In the genomic region with DNA sequence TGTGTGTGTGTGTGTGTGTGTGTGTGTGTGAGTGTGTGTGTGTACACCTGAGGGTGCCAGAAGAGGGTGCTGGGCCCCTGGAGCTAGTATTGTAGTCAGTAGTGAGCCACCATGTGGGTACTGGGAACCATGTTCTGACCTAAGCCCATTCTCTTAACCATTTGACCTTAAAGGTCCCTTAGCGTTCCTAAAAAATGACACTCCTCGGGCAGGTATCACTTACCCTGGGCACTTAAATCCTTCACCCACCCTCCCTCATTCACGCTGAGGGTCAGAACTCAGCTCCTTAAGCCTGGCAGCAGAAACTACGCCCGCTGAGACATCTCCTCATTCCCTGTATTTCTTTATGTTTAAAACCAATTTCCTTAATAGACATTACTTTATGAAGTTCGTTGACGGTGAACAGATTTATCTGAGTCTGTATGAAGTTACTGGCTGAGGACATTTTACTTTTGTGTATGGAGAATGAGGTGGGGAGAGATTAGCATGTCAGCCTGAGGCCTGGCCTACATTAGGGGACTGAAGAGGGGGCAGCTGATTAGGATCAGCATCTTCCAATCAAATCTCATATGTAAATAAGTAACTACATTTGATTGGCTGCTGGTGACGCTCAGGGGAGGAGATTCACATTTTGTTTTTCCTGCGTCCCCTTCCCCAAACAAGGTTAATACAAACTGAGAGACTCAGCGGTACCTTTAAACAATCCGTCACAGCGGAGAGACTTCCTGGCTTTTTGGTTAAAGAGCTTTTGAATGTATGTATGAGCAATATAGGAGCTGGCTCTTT, we compare ENCODE assay signal across 9 mouse cellular contexts.
DNase-seq lines count a peak whose midpoint lies in the region; ATAC-seq lines count a peak whose summit lies in the region.
"Had no signal": no experiment of that assay in that cellular context is flagged by ENCODE, and none has a peak within 500 bp of the region (broad histone marks: within the 10 kb centered on the region; RNA-seq: fewer than 3 reads in every experiment).

No protein-coding gene starts in this region.

- no peaks in the 10 kb centered on the region for H3K9me3 ChIP-seq in hindbrain, embryonic 10.5 days

- WGBS in hindbrain, embryonic 10.5 days: 49% methylated on average over 12 of the region's 12 CpGs

- ATAC-seq in inflammation-experienced regulatory T-cells, adult 6 months: no peak

- H3K27ac ChIP-seq in hindbrain, embryonic 10.5 days: no peak overlapping the region

- H3K36me3 ChIP-seq in hindbrain, embryonic 10.5 days: no peaks in the 10 kb centered on the region

- peak; percentile 19 for DNase-seq in testis, postnatal 14 days (ENCODE audit: low spot score)
- no peak for DNase-seq in testis, postnatal 10 days (ENCODE audit: low spot score)
- DNase-seq in hindbrain, embryonic 10.5 days (ENCODE audit: low spot score): peak; percentile 18
- peak; percentile 37 for DNase-seq in mesoderm, embryonic 11.5 days (ENCODE audit: low read depth, low spot score)
- DNase-seq in thymus, postnatal 14 days: no peak
- DNase-seq in adrenal gland, adult 2 months: no peak
- DNase-seq: cerebellum, postnatal 36 days; kidney, adult 8-10 months had no signal

- no peaks in the 10 kb centered on the region for H3K27me3 ChIP-seq in hindbrain, embryonic 10.5 days (ENCODE audit: insufficient read depth, poor library complexity, severe bottlenecking)

- H3K4me1 ChIP-seq in hindbrain, embryonic 10.5 days (replicated peaks): peaks cover 10% of the 10 kb centered on the region; the same call in 1 of the 2 replicates

- peak overlapping the region; percentile 39 for H3K4me3 ChIP-seq in hindbrain, embryonic 10.5 days

Comparison
In these comparisons a context has a peak if more than half of its experiments do, and no peak if none do; other contexts are left out.
1. DNase-seq: peak in testis, postnatal 14 days (single experiment), hindbrain, embryonic 10.5 days (single experiment) and mesoderm, embryonic 11.5 days (single experiment); none in testis, postnatal 10 days (single experiment), thymus, postnatal 14 days (single experiment) and adrenal gland, adult 2 months (single experiment).